Mouse (Mus musculus) neural tube, embryonic 11.5 days (tissue): ENCODE results near the gene Actl6b. TPM values are rescaled to one million over a fixed set of nuclear protein-coding genes. Genes with fewer than 3 reads are reported as not detected.

ENCODE experiments used
- ATAC-seq: fragments of 200-750 bp; cut with Nextera tagmentation; 2 replicates; pipeline ENCODE4 v1.8.0; 2017; ENCODE audit warnings: moderate number of reproducible peaks, mild to moderate bottlenecking, moderate TSS enrichment, moderate library complexity; ENCODE audit not compliant: insufficient read depth, low FRiP score, low TSS enrichment
- DNase-seq: peaks from one replicate; pipeline ENCODE4 v3.0.0-alpha.2; 2015; ENCODE audit warnings: low spot score
- H3K27ac ChIP-seq: fragments of 300-500 bp; sonication (generic); 2 replicates; pipeline ENCODE4 v1.5.1; 2014; ENCODE audit warnings: low read depth, mild to moderate bottlenecking, low read length
- H3K27me3 ChIP-seq: fragments of 300-500 bp; sonication (generic); 2 replicates; pipeline ENCODE4 v1.6.1; 2014; ENCODE audit warnings: mild to moderate bottlenecking, low read length, mixed read lengths; ENCODE audit not compliant: control insufficient read depth, insufficient read depth
- H3K36me3 ChIP-seq: fragments of 300-500 bp; sonication (generic); 2 replicates; pipeline ENCODE4 v1.6.1; 2014; ENCODE audit warnings: mild to moderate bottlenecking, low read length, moderate library complexity, mixed read lengths; ENCODE audit not compliant: control insufficient read depth, insufficient read depth
- H3K4me1 ChIP-seq: fragments of 300-500 bp; sonication (generic); 2 replicates; pipeline ENCODE4 v1.6.1; 2014; ENCODE audit warnings: low read length, mixed read lengths; ENCODE audit not compliant: control insufficient read depth, insufficient read depth
- H3K4me2 ChIP-seq: fragments of 300-500 bp; sonication (generic); 2 replicates; pipeline ENCODE4 v1.6.1; 2014; ENCODE audit warnings: low read depth, mild to moderate bottlenecking, moderate library complexity
- H3K4me3 ChIP-seq: fragments of 300-500 bp; sonication (generic); 2 replicates; pipeline ENCODE4 v1.5.1; 2014; ENCODE audit warnings: low read depth, low read length
- H3K9ac ChIP-seq: fragments of 300-500 bp; sonication (generic); 2 replicates; pipeline ENCODE4 v1.6.1; 2014; ENCODE audit warnings: mild to moderate bottlenecking, low read length
- H3K9me3 ChIP-seq: fragments of 300-500 bp; sonication (generic); 2 replicates; pipeline ENCODE4 v1.6.1; 2016; ENCODE audit warnings: low read length; ENCODE audit not compliant: control insufficient read depth
- WGBS: fragments of 180-500 bp; shearing (Covaris S2); extraction: QIAGEN DNeasy Blood & Tissue Kit; methylation state at CpG from one replicate; pipeline ENCODE4 v1.1.7; 2014; 5-methylcytosine and 5-hydroxymethylcytosine counted together
- polyA plus RNA-seq: library from polyadenylated mRNA; unstranded; fragments of >200 nt; fragmentation: Nextera tagmentation; extraction: Ambion mirVana; gene quantifications from 2 replicates; pipeline ENCODE4 v1.2.1, GENCODE M21; 2014

Actl6b gene
- polyA plus RNA-seq, 1 experiment from 2014 or later, result 40.0 TPM

DNA sequence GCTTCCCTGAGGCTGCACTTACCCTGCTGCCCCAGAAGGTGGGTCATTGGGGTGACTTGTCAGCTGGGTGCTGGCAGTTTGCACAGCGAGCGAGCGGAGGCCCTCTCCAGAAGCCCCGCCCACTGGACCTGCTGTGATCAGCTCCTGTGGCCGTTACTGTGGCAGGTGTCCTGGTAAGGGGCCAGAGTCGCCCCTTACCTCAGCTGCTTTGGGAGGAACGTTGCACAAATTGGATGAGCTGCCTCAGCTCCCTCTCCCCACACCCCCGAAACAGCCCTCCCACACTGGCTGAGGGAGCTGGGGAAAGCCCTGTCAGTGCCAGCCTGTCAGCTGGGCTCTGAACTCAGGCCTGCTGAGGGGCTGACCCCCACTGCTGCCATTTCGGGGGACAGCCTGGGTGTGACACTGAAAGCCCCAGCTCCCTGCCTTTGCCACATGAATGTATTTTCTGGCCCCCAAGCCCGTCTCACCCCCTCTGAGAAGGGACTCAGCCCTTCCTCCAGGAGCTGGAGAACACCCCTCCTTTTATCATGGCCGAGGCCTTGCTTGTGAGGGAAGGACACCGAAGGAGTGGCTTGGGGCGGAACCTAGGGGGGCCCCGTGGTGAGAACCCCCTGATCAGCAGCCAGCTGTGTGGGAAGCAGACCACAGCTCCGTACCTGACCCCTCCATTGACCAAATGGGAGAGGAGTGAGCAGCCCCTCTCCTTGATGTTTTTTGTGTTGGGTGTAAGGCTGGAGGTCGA, 27.0 kb upstream of the Actl6b start:
- Histone ChIP-seq H3K36me3 (peaks cover 47% of the 10 kb centered on the region), H3K9ac (no peak overlapping the region), H3K4me1 (peaks cover 14% of the 10 kb centered on the region; the same call in 1 of the 2 replicates), H3K27me3 (no peaks in the 10 kb centered on the region), H3K27ac (peak overlapping the region; percentile 34; the same call in 1 of the 2 replicates), H3K4me2 (no peak overlapping the region), H3K9me3 (no peaks in the 10 kb centered on the region), H3K4me3 (no peak overlapping the region)
- DNase-seq (no peak), ATAC-seq (no peak)
- WGBS, result 51% methylated on average over 16 of the region's 16 CpGs

- H3K4me2 ChIP-seq, result no peak overlapping the region
- WGBS, result 50% methylated on average over 1 of the region's 1 CpGs
- H3K27me3 ChIP-seq, result no peaks in the 10 kb centered on the region
- H3K27ac ChIP-seq, result no peak overlapping the region
- no peak for DNase-seq
- H3K36me3 ChIP-seq, result peaks cover 39% of the 10 kb centered on the region
- peaks cover 14% of the 10 kb centered on the region; the same call in 1 of the 2 replicates for H3K4me1 ChIP-seq
- no peaks in the 10 kb centered on the region for H3K9me3 ChIP-seq
- no peak for ATAC-seq
- no peak overlapping the region for H3K9ac ChIP-seq
- H3K4me3 ChIP-seq, result no peak overlapping the region
Observed at GRCm38 (mm10) chr5:137527413-137527812, 25.9 kb upstream of the Actl6b start.

- peaks cover 29% of the 10 kb centered on the region for H3K36me3 ChIP-seq
- H3K27me3 ChIP-seq, result no peaks in the 10 kb centered on the region
- H3K27ac ChIP-seq, result no peak overlapping the region
- ATAC-seq (no peak), DNase-seq (no peak)
- WGBS, result 85% methylated on average over 22 of the region's 22 CpGs
- H3K4me1 ChIP-seq, result peaks cover 14% of the 10 kb centered on the region; the same call in 1 of the 2 replicates
- H3K4me3 ChIP-seq, result 0 out of 2 replicates have a peak overlapping the region, but pooled peaks have one; percentile 4
- no peak overlapping the region for H3K9ac ChIP-seq
- no peaks in the 10 kb centered on the region for H3K9me3 ChIP-seq
- no peak overlapping the region for H3K4me2 ChIP-seq
Observed at GRCm38 (mm10) chr5:137528247-137528968, 24.9 kb upstream of the Actl6b start.

DNA sequence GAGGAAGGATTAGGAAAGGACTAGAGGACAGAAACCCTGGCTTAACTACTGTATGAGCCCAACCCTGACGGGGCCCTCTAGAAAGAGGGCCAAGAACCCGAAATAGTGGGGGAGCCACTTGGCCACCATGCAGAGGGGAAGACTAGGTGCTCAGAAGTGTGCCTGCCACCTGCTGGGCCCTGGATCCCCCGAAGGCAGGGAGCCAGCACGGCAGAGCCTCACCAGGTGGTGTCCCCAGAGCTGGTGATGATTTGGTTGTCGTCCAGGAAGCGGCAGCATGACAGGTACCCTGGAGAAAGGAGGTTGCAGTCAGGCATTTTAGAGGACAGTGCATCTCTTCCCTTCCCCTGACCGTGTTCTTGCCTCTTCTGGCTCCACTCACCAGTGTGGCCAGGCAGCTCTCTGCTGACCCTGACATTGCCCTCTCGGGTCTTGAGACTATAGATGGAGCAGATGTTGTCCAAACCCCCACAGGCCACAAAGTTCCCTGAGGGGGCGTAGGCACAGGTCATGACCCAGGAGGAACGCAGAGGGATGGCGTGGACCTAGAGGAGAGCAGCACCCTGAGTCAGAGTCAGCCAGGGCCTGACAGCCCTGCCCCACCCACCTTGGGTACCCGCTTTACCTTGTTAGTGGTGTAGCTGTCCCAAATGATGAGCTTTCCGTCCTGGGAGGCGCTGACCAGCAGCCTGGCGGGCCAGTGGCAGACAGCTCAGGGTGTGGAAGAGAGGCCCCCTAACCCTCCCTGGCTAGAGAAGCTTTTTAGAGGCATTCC, 23.9 kb upstream of the Actl6b start:
- peak overlapping the region; percentile 93; the same call in 1 of the 2 replicates for H3K9ac ChIP-seq
- H3K4me2 ChIP-seq, result peak overlapping the region; percentile 69
- ATAC-seq (no peak), DNase-seq (no peak)
- H3K4me3 ChIP-seq, result peak overlapping the region; percentile 89
- 78% methylated on average over 15 of the region's 15 CpGs for WGBS
- no peaks in the 10 kb centered on the region for H3K9me3 ChIP-seq
- peaks cover 14% of the 10 kb centered on the region; the same call in 1 of the 2 replicates for H3K4me1 ChIP-seq
- no peak overlapping the region for H3K27ac ChIP-seq
- no peaks in the 10 kb centered on the region for H3K27me3 ChIP-seq
- H3K36me3 ChIP-seq, result peaks cover 20% of the 10 kb centered on the region

- WGBS, result 80% methylated on average over 8 of the region's 8 CpGs
Observed at GRCm38 (mm10) chr5:137530075-137530474, 23.2 kb upstream of the Actl6b start.

GRCm38 (mm10) chr5:137530588-137531413, 22.5 kb upstream of the Actl6b start:
- peak; percentile 43 for ATAC-seq
- H3K9me3 ChIP-seq, result no peaks in the 10 kb centered on the region
- H3K4me2 ChIP-seq, result peak overlapping the region; percentile 69
- under 1% methylated on average over 42 of the region's 46 CpGs for WGBS
- H3K4me3 ChIP-seq, result peak overlapping the region; percentile 89
- H3K9ac ChIP-seq, result peak overlapping the region; percentile 93
- H3K27me3 ChIP-seq, result no peaks in the 10 kb centered on the region
- peaks cover 18% of the 10 kb centered on the region for H3K36me3 ChIP-seq
- H3K27ac ChIP-seq, result peak overlapping the region; percentile 94
- DNase-seq, result peak; percentile 91
- H3K4me1 ChIP-seq, result peaks cover 14% of the 10 kb centered on the region; the same call in 1 of the 2 replicates

More at GRCm38 (mm10) chr5:137530075-137530474, 23.2 kb upstream of the Actl6b start:
- Histone ChIP-seq H3K9me3 (no peaks in the 10 kb centered on the region), H3K4me3 (peak overlapping the region; percentile 89), H3K4me2 (peak overlapping the region; percentile 69), H3K9ac (peak overlapping the region; percentile 93), H3K4me1 (peaks cover 14% of the 10 kb centered on the region; the same call in 1 of the 2 replicates), H3K27me3 (no peaks in the 10 kb centered on the region), H3K27ac (peak overlapping the region; percentile 94), H3K36me3 (peaks cover 20% of the 10 kb centered on the region)
- ATAC-seq (no peak), DNase-seq (no peak)

GRCm38 (mm10) chr5:137531414-137532130, 21.7 kb upstream of the Actl6b start:
- peak overlapping the region; percentile 89 for H3K4me3 ChIP-seq
- WGBS, result under 1% methylated on average over 49 of the region's 51 CpGs
- H3K4me1 ChIP-seq, result peaks cover 14% of the 10 kb centered on the region; the same call in 1 of the 2 replicates
- peak overlapping the region; percentile 69 for H3K4me2 ChIP-seq
- H3K27me3 ChIP-seq, result no peaks in the 10 kb centered on the region
- H3K9me3 ChIP-seq, result no peaks in the 10 kb centered on the region
- DNase-seq, result peak; percentile 67
- peaks cover 15% of the 10 kb centered on the region for H3K36me3 ChIP-seq
- H3K27ac ChIP-seq, result peak overlapping the region; percentile 94
- ATAC-seq, result peak; percentile 17
- H3K9ac ChIP-seq, result peak overlapping the region; percentile 93
